Mouse (Mus musculus): ENCODE measurements around the gene Mbd3l1.

Mbd3l1 gene

GRCm38 (mm10) chr9:18478168-18478567, at the start of gene Mbd3l1, which contains the start of gene Zfp558:
Gene Mbd3l1, plus strand, starts transcription at chr9:18478359.
Gene Zfp558, minus strand, starts transcription at chr9:18478268.
- DNase-seq: no peak

DNA sequence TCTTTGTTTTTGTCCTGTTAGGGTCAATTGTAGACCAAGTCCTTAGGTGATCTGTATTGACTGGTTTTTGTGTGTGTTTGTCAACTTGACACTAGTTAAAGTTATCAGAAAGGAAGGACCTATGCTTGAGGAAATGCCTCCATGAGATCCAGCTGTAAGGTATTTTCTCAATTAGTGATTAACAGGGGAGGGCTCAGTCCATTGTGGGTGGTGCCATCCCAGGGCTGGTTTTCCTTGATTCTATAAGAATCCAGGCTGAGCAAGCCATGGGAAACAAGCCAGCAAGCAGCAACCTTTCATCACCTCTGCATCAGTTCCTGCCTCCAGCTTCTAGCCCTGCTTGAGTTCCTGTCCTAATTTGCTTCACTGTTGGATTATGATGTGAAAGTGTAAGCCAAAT, 47.8 kb upstream of the Mbd3l1 start, which contains the start of gene Mbd3l2:
Gene Mbd3l2, plus strand, starts transcription at position 301 of the 400 bp plus-strand sequence.
- DNase-seq: no peak

DNA sequence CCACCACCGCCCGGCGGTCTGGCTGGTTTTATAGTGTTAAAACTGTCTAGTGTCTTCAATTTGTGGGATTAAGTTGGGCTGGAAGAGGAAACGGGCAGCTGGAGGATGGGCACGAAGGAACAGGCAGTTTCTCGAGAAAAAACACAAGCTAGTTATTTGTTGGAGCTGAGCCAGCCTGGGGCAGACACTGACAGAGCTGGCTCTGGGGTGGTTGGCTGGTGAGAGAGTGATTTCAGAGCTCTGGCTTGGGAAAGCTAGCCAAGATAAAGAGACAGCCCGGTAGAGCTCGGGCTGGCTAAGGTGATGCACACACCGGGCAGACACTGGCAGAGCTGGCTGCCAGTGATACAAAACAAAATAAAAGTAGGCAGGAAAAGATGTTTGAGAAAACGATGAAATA, 46.5 kb upstream of the Mbd3l1 start:
- DNase-seq: peak; percentile 9 to 14

DNA sequence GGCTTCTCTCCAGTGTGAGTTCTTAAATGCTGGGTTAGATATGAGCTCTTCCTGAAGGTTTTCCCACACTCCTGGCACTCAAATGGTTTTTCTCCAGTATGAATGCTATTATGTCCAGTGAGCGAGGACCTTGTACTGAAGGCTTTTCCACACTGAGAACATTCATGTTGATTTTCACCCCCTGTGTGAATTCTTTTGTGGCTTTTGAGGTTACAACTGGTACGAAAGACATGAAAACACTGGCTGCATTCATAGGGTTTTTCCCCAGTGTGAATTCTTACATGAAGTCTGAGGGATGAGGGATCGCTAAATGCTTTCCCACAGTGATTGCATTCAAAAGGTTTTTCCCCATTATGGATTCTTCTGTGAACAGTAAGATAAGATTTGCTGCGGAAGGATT, 21.6 kb upstream of the Mbd3l1 start:
- DNase-seq: no peak

DNA sequence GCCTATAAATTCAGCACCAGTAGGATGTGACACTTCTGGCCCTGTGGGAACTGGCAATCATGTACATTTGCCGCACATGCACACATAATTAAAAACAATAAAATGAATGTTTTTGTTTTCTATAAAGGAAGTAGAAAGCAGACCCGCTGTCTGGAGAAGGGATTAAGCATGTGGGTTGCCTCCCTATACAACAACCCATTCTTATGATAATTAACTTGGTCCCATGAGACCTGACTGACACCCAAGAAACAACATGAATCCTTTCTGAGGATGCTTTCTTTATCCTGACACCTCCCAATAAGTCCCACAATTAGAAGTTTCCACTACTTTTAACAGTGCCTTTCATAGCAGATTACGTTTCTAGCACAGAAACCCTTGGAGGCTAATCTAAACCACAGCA, 10.8 kb upstream of the Mbd3l1 start:
- DNase-seq: no peak

DNA sequence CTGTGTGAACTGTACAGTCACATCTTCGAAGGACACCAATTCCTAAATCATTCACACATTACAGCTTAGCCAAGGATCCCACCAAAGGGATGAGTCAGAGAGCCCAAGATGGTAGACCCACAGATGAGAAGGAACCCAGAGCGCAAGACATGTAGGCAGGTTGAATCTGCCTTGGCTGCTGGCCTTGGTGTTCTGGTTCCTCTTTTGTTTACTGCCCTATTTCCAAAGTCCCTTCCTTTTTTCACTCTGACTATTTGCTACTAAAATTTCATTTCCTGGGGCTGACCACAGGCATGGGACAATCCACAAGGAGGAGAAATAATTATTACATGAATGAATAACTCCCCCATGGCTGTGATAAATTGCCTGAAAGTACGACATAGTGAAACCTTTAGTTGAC, 10.2 kb upstream of the Mbd3l1 start:
- DNase-seq: no peak

GRCm38 (mm10) chr9:18473324-18474128, 4.6 kb upstream of the Mbd3l1 start:
- peak; percentile 53 for DNase-seq

DNA sequence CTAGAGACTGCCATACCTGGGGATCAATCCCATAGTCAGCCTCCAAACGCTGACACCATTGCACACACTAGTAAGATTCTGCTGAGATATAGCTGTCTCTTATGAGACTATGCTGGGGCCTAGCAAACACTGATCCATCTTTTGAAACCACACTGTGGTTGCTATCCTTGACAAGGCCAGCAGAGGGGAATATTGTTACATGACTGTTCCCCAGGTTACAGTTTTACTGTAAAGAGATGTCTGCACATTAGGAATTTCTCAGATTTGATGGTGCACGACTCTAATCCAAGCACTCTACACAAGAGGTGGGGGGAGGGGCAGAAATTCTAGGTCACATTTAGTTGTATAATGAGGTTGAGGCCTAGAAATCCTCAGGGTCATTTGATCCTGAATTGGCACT, 29.9 kb downstream of the Mbd3l1 start:
- no peak for DNase-seq

All from cerebellum, postnatal 36 days (tissue).